Mouse (Mus musculus) retina, embryonic 14.5 days (tissue): ENCODE measurements around the gene Ypel4.

ENCODE experiments used
- DNase-seq: peaks from one replicate; pipeline ENCODE4 v3.0.0-alpha.2; 2015; ENCODE audit warnings: low spot score

The Ypel4 gene

GRCm38 (mm10) chr2:84760777-84761176 is 26.9 kb downstream of the Ypel4 start:
- no peak for DNase-seq

GRCm38 (mm10) chr2:84761309-84761708 is 27.5 kb downstream of the Ypel4 start:
- no peak for DNase-seq

DNA sequence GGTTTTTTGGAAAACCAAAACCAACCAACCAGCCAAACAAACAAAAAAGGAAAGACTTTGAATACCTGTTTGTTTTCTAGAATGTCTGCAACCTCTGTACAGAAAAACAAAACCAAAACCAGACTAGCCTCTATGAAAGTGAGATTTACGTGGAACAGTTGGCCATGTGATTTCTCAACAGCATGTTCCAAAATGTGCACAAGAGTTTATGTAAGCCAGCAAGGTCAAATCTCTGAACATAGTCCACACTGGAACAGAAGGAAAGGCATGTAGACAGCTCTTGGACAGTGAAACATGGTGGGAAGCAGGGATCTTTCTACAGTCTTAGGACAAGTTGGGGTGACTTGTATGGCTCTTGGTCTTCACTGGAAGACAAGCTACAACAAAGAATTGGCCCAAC is 28.0 kb downstream of the Ypel4 start:
- no peak for DNase-seq

DNA sequence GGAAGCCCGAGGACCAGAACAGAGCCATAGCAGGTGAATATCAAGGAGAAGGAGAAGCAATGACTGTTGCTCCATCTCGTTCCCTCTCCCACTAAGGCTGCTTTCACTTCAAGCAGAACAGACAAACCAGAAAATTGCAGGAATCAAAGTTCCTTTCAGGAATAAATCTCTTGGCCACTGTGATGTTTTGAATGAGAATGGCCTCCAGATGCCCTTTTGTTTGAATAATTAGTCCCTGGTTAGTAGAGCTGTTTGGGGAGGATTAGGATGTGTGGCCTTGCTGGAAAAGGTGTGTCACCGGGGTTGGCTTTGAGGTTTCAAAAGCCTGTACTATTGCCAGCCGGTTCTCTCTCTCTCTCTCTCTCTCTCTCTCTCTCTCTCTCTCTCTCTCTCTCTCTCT is 28.4 kb downstream of the Ypel4 start:
- DNase-seq = no peak

DNA sequence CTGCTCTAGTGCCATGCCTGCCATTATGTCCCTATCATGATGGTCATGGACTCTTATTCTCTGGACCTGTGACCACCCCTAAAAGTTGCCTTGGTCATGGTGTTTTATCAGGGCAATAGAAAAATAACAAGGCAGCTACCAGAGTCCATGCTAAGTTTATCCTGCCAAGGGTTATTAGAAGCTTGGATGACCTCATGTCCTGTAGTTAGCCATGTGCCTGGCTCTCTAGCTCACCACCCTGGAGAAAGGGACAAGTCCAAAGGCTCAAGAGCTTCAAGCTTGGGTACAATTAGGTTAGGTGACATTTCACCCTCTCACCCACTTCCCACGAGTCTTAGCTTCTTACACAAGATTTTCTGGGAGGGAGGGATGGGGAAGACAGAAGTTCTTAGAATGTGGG is 29.0 kb downstream of the Ypel4 start:
- peak; percentile 27 for DNase-seq

DNA sequence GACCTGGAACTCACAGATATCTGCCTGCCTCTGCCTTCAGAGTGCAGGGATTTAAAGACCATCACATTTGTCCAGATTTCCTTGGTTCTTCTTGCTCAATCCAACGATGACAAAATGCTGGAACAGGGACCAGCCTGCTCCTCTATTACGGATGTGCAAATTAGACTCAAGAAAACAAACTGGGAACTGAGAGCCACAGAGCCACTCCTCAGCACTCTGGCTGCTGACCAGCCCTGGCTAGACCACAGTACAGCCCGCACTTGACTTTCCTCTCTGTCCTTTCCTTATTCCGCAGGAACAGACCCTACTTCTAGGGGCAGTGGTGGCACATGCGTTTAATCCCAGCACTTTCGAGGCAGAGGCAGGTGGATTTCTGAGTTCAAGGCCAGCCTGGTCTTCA is 36.6 kb downstream of the Ypel4 start:
- no peak for DNase-seq

DNA sequence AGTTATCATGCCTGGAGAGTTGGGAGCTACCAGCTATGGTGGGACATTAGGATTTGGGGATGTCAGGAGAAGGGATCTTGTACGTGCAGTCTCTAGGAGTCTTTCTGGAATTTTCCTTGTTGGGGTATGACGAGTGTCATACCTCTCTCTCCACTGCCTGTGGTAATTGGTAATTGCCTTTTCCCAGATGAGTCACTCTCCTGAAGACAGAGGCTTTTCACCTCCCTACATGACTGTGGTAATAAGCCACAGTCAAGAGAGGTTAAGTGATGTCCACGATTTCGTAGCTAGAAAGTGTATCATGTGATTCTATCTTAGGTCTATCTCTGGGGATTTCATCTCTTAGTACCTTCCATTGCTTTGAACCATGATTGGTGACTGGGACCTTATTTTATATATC is 38.6 kb downstream of the Ypel4 start:
- no peak for DNase-seq

GRCm38 (mm10) chr2:84773195-84773594 is 39.3 kb downstream of the Ypel4 start:
- no peak for DNase-seq

GRCm38 (mm10) chr2:84774751-84775150 is 40.9 kb downstream of the Ypel4 start:
- peak; percentile 86 for DNase-seq

- no peak for DNase-seq
These were observed 41.4 kb downstream of the Ypel4 start, which contains the start of gene Serping1 for GRCm38 (mm10) chr2:84775241-84775640. TSS of gene Serping1 (minus strand) at chr2:84775444.

- no peak for DNase-seq
These were observed 41.8 kb downstream of the Ypel4 start for GRCm38 (mm10) chr2:84775665-84776064.

DNA sequence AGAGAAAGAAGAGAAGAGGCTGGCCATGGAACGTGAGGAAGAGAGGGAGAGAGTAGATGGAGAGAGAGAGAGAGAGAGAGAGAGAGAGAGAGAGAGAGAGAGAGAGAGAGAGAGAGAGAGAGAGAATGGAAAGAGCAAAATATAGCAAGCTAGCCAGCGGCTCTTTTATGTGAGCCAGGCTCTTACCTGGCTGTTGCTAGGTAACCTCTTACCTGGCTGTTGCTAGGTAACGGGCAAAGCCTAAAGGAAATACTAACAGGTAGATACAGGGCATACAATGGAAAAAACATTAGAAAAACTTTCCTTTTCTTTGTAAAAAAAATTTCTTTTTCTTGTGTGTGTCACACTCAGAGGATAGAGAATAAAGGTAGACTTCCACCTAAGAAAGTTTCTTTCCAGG is 43.8 kb downstream of the Ypel4 start:
- DNase-seq = no peak

DNA sequence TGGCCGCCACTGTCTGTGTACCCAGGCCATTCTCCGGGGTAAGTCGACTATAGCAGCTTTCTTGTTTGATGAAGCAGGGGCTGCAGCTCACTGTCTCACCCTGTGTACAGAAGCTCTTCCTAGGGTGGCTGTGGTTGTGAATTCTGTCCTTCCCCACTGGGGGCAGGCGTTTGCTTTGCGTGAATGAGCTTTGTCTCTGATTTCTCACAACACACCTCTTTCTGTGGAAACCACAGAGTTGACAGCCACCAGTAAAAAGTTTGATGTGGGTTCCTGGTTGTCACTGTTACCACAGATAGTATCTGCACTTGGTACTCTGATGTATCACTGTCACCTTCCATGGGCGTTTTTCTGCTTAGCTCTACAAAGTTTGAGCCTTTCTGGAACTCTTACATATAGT is 45.4 kb downstream of the Ypel4 start:
- no peak for DNase-seq

DNA sequence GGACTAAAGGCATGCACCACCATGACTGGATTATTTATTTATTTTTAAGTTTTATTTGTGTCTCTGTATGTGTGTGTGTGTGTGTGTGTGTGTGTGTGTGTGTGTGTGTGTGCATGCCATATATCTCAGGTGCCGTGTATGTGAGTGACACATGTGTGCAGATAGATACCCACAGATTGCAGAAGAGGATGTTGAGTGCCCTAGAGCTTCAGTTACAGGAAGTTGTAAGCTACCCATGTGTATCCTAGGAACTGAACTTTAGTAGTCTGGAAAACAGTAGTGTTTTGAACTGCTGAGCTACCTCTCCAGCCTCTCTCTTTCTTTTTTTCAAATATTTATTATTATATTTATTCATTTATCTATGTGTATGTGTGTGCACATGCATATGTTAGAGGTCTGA is 49.5 kb downstream of the Ypel4 start:
- DNase-seq = no peak

- no peak for DNase-seq
These were observed 50.1 kb downstream of the Ypel4 start for GRCm38 (mm10) chr2:84783840-84784566.
